Mouse (Mus musculus) naive thymus-derived CD4-positive, alpha-beta T cell, adult 2 months (primary cell): Measurements from ENCODE around the gene Fbxl16.

Source experiments
- DNase-seq: peaks from one replicate; pipeline ENCODE4 v3.0.0-alpha.2; 2011; ENCODE audit warnings: low read depth

The Fbxl16 gene

GRCm38 (mm10) chr17:25808789-25809605 lies at the start of gene Fbxl16:
Gene Fbxl16, plus strand, starts transcription at chr17:25809085.
- no peak for DNase-seq

- DNase-seq: no peak
These were observed 48.7 kb upstream of the Fbxl16 start for GRCm38 (mm10) chr17:25760148-25760547.

GRCm38 (mm10) chr17:25761561-25761970 lies 47.3 kb upstream of the Fbxl16 start:
- no peak for DNase-seq

GRCm38 (mm10) chr17:25762591-25762990 lies 46.3 kb upstream of the Fbxl16 start:
- no peak for DNase-seq

- no peak for DNase-seq
These were observed 43.0 kb upstream of the Fbxl16 start for GRCm38 (mm10) chr17:25765886-25766285.

GRCm38 (mm10) chr17:25769331-25769730 lies 39.6 kb upstream of the Fbxl16 start:
- no peak for DNase-seq

GRCm38 (mm10) chr17:25773549-25774120 lies 35.2 kb upstream of the Fbxl16 start, which contains the start of gene Narfl:
Gene Narfl, plus strand, starts transcription at chr17:25773776.
- DNase-seq: peak; percentile 99

- DNase-seq: no peak
These were observed 33.4 kb upstream of the Fbxl16 start for GRCm38 (mm10) chr17:25775318-25776062.

GRCm38 (mm10) chr17:25777948-25778347 lies 30.9 kb upstream of the Fbxl16 start:
- DNase-seq: no peak

- no peak for DNase-seq
These were observed 27.5 kb upstream of the Fbxl16 start for GRCm38 (mm10) chr17:25781339-25781738.

GRCm38 (mm10) chr17:25783086-25783485 lies 25.8 kb upstream of the Fbxl16 start:
- DNase-seq: no peak

- DNase-seq: no peak
These were observed 24.9 kb upstream of the Fbxl16 start for GRCm38 (mm10) chr17:25783861-25784574.

- peak; percentile 99 for DNase-seq
These were observed 23.6 kb upstream of the Fbxl16 start, which contains the start of gene Haghl for GRCm38 (mm10) chr17:25785281-25785745. Gene Haghl, minus strand, starts transcription at chr17:25785673.

GRCm38 (mm10) chr17:25786280-25786679 lies 22.6 kb upstream of the Fbxl16 start, which contains the start of gene Ccdc78:
Gene Ccdc78, plus strand, starts transcription at chr17:25786580.
- DNase-seq: no peak

GRCm38 (mm10) chr17:25786781-25787504 lies 21.9 kb upstream of the Fbxl16 start:
- DNase-seq: no peak

GRCm38 (mm10) chr17:25791320-25791842 lies 17.5 kb upstream of the Fbxl16 start:
- DNase-seq: no peak

- DNase-seq: peak; percentile 92
These were observed 16.9 kb upstream of the Fbxl16 start for GRCm38 (mm10) chr17:25791843-25792527.

- peak; percentile 89 for DNase-seq
These were observed 16.3 kb upstream of the Fbxl16 start, which contains the start of gene Fam173a for GRCm38 (mm10) chr17:25792615-25793014. Gene Fam173a, minus strand, starts transcription at chr17:25792901.

- DNase-seq: no peak
These were observed 14.7 kb upstream of the Fbxl16 start for GRCm38 (mm10) chr17:25794197-25794596.

- DNase-seq: no peak
These were observed 13.9 kb upstream of the Fbxl16 start for GRCm38 (mm10) chr17:25794998-25795397.
